Mouse (Mus musculus) cerebellum, adult 2 months (tissue): ENCODE measurements around the gene Mdp1.

Experiments used
- CTCF ChIP-seq: fragments of 200-500 bp; IDR thresholded peaks from 2 replicates; pipeline ENCODE4 v1.5.1; 2011; ENCODE audit warnings: low read depth, mild to moderate bottlenecking, control low read depth, low read length, moderate library complexity, borderline replicate concordance; ENCODE audit not compliant: insufficient read depth
- POLR2A ChIP-seq: fragments of 200-500 bp; IDR thresholded peaks from 2 replicates; pipeline ENCODE4 v1.6.1; 2011; ENCODE audit warnings: low read length, control low read depth, borderline replicate concordance; ENCODE audit not compliant: insufficient read depth

GRCm38 (mm10) chr14:55707397-55707796 is 47.1 kb upstream of the Mdp1 start:
- TF ChIP-seq CTCF (no peak), POLR2A (no peak)
